Mouse (Mus musculus) midbrain, embryonic 15.5 days (tissue): Measurements from ENCODE around the gene Cldn18. TPM values are rescaled to one million over a fixed set of nuclear protein-coding genes. Genes with fewer than 3 reads are reported as not detected.

Experiments
- ATAC-seq: fragments of 200-750 bp; cut with Nextera tagmentation; replicated peaks from 2 replicates; pipeline ENCODE4 v1.8.0; 2017; ENCODE audit warnings: moderate TSS enrichment
- H3K27ac ChIP-seq: fragments of 300-500 bp; sonication (generic); 2 replicates; pipeline ENCODE4 v1.5.1; 2015; ENCODE audit warnings: mild to moderate bottlenecking, inconsistent platforms
- H3K27me3 ChIP-seq: fragments of 300-500 bp; sonication (generic); replicated peaks from 2 replicates; pipeline ENCODE4 v1.6.1; 2015; ENCODE audit warnings: inconsistent platforms
- H3K36me3 ChIP-seq: fragments of 300-500 bp; sonication (generic); replicated peaks from 2 replicates; pipeline ENCODE4 v1.6.1; 2015; ENCODE audit warnings: inconsistent platforms
- H3K4me1 ChIP-seq: fragments of 300-500 bp; sonication (generic); 2 replicates; pipeline ENCODE4 v1.6.1; 2015; ENCODE audit warnings: inconsistent platforms
- H3K4me2 ChIP-seq: fragments of 300-500 bp; sonication (generic); 2 replicates; pipeline ENCODE4 v1.6.1; 2015; ENCODE audit warnings: inconsistent platforms, mild to moderate bottlenecking, moderate library complexity
- H3K4me3 ChIP-seq: fragments of 300-500 bp; sonication (generic); 2 replicates; pipeline ENCODE4 v1.5.1; 2015; ENCODE audit warnings: mild to moderate bottlenecking, inconsistent platforms
- H3K9ac ChIP-seq: fragments of 300-500 bp; sonication (generic); 2 replicates; pipeline ENCODE4 v1.6.1; 2015; ENCODE audit warnings: mild to moderate bottlenecking, inconsistent platforms
- H3K9me3 ChIP-seq: fragments of 300-500 bp; sonication (generic); 2 replicates; pipeline ENCODE4 v1.6.1; 2016; ENCODE audit warnings: inconsistent platforms
- WGBS: fragments of 180-500 bp; shearing (Covaris S2); methylation state at CpG from one replicate; pipeline ENCODE4 v1.1.7; 2015; ENCODE audit warnings: mixed read lengths; 5-methylcytosine and 5-hydroxymethylcytosine counted together
- polyA plus RNA-seq: library from polyadenylated mRNA; unstranded; fragments of >200 nt; fragmentation: Nextera tagmentation; extraction: Ambion mirVana; gene quantifications from 2 replicates; pipeline ENCODE4 v1.2.1, GENCODE M21; 2015

The Cldn18 gene
- polyA plus RNA-seq, 1 experiment from 2014 or later, result not detected

DNA sequence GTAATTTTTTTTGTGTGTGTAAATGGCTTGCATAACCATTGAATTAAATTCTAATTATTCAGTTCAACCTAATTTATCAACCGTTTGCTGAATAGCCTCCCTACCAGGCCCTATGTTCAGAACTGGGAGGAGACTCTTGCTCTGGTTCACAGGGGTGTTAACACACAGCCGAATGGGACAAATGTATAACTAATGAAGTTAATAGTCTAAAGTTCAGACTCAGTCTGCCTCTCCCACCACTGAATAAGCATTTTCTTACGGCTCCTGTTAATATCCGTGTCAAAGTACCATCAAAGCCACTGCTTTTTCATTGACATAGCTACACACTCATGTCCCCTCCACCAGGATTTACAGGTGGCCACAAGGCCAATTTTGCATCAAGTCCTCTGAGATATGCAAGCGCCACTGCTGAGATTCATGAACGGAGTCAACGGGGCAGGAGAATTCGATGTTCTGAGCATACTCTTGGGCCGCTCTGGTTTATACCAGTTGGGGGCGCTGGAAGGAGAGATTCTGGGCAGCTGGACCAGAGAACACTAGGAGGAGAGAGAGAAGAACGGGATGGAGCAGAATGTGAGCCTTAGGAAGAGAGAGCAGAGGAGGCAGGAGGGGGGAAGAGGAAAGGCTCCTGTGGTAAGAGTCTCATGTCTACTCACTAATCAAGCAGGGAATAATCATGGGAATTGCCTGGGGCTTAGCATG, 9.5 kb downstream of the Cldn18 start:
- no peaks in the 10 kb centered on the region for H3K9me3 ChIP-seq
- no peak overlapping the region for H3K9ac ChIP-seq
- WGBS, result 71% methylated on average over 11 of the region's 11 CpGs
- H3K27me3 ChIP-seq, result no peaks in the 10 kb centered on the region
- no peak for ATAC-seq
- H3K36me3 ChIP-seq, result no peaks in the 10 kb centered on the region
- H3K4me3 ChIP-seq, result no peak overlapping the region
- H3K4me2 ChIP-seq, result no peak overlapping the region
- no peaks in the 10 kb centered on the region for H3K4me1 ChIP-seq
- no peak overlapping the region for H3K27ac ChIP-seq

- Histone ChIP-seq H3K27me3 (no peaks in the 10 kb centered on the region), H3K4me2 (no peak overlapping the region), H3K36me3 (no peaks in the 10 kb centered on the region), H3K9ac (no peak overlapping the region), H3K4me1 (no peaks in the 10 kb centered on the region), H3K27ac (no peak overlapping the region), H3K4me3 (no peak overlapping the region), H3K9me3 (no peaks in the 10 kb centered on the region)
- ATAC-seq, result no peak
- WGBS, result 95% methylated on average over 6 of the region's 6 CpGs
Observed at GRCm38 (mm10) chr9:99706264-99706663, 10.8 kb downstream of the Cldn18 start.

- ATAC-seq, result no peak
- Histone ChIP-seq H3K36me3 (no peaks in the 10 kb centered on the region), H3K4me2 (no peak overlapping the region), H3K9ac (no peak overlapping the region), H3K27ac (no peak overlapping the region), H3K27me3 (no peaks in the 10 kb centered on the region), H3K4me3 (no peak overlapping the region), H3K4me1 (no peaks in the 10 kb centered on the region), H3K9me3 (no peaks in the 10 kb centered on the region)
- 81% methylated on average over 6 of the region's 6 CpGs for WGBS
Observed at GRCm38 (mm10) chr9:99703711-99704110, 13.4 kb downstream of the Cldn18 start.

DNA sequence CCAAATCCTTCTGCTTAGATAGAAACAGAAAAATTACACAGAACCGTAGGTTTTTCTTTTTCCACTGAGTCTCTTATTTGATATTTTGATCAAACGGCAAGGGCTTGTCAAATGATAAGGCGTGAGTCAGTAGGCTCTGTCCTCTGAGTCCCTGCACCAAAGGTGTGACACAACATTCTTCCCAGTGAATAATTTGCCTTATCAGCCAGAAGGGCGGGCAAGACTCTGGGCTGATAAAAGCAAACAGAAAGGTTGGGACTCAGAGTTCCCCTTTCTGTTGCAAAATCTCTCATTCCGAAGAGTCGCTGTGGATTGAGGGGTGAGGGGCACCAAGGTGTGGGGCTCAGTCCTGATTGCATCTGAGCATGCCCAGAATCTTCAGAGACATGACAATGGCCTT, 14.9 kb downstream of the Cldn18 start:
- Histone ChIP-seq H3K27ac (no peak overlapping the region), H3K4me3 (no peak overlapping the region)
- 90% methylated on average over 6 of the region's 6 CpGs for WGBS

DNA sequence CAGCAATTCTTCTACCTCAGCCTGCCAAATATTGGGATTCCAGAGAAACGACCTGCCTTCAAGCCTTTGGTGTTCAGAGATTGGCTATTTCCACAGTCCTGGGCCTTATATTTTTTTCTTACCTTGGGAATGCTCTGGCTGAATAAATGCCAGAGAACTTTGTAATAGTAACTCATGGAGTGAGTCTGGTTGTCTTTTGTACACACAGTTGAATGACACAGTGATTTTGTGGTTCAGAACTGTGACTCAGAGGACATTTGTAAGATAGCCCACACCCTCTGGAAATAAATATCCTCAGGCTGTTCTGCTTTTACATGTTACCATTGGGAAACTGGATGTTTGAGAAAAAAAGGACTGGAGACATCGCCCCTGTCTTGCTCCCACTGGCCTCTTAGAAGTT, 15.9 kb downstream of the Cldn18 start:
- no peaks in the 10 kb centered on the region for H3K4me1 ChIP-seq
- no peaks in the 10 kb centered on the region for H3K27me3 ChIP-seq
- no peak overlapping the region for H3K9ac ChIP-seq
- WGBS, result 84% methylated on average over 2 of the region's 2 CpGs
- H3K4me2 ChIP-seq, result no peak overlapping the region
- no peak for ATAC-seq
- H3K9me3 ChIP-seq, result no peaks in the 10 kb centered on the region
- H3K36me3 ChIP-seq, result no peaks in the 10 kb centered on the region
- no peak overlapping the region for H3K27ac ChIP-seq
- H3K4me3 ChIP-seq, result no peak overlapping the region

More for the DNA sequence above, 14.9 kb downstream of the Cldn18 start:
- Histone ChIP-seq H3K4me2 (no peak overlapping the region), H3K36me3 (no peaks in the 10 kb centered on the region), H3K27me3 (no peaks in the 10 kb centered on the region), H3K4me1 (no peaks in the 10 kb centered on the region), H3K9me3 (no peaks in the 10 kb centered on the region), H3K9ac (no peak overlapping the region)
- no peak for ATAC-seq

DNA sequence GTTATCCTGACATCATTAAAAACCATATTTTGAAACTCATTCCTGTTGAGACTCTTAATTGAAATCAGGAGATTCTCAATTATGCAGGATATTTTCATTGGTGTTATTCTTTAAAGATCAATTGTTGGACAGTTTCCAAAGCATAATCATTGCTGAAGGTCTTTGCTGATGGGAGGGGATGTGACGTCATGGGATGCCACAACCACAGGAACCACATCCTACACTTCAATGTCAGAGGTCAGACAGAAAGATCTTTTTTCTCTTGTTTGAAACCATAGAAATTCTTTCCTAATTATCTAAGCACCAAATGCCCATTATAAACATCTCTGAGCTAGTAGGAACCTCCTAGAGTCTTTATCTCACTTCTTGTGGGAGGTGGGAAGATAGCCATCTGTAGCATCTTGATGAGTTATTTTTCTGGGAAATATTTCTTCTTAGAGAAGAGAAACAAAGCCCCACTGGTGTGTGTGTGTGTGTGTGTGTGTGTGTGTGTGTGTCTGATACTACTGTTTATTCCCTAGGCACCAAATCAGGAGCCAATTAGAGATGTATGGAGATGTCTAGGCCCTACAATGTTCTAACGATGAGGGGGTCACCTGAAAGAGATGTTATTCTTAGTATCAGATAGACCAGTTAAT, 17.2 kb downstream of the Cldn18 start:
- no peak overlapping the region for H3K4me2 ChIP-seq
- no peaks in the 10 kb centered on the region for H3K9me3 ChIP-seq
- H3K27ac ChIP-seq, result no peak overlapping the region
- no peak for ATAC-seq
- H3K9ac ChIP-seq, result no peak overlapping the region
- H3K27me3 ChIP-seq, result no peaks in the 10 kb centered on the region
- H3K36me3 ChIP-seq, result no peaks in the 10 kb centered on the region
- no peak overlapping the region for H3K4me3 ChIP-seq
- WGBS, result 86% methylated on average over 2 of the region's 2 CpGs
- H3K4me1 ChIP-seq, result no peaks in the 10 kb centered on the region

DNA sequence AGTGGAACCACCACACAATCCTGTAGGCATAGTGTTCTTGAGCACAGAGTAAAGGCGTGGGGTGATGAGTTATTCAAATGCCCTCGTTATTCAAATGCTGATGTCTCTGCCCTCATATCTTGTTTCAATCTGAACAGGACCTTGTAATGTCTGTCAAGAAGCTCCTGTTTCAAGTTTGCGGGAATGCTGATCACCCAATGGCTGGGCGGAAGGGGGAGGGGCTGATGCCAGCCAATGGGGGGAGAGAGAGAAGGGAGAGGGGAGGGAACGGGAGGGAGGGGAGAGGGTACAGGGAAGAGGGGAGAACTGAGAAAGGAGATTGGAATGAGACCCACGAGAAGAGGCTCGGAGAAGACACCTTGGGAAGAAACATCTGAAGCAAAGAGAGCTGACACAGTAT, 22.1 kb downstream of the Cldn18 start:
- no peak overlapping the region for H3K9ac ChIP-seq
- H3K36me3 ChIP-seq, result no peaks in the 10 kb centered on the region
- no peak overlapping the region for H3K27ac ChIP-seq
- H3K4me2 ChIP-seq, result no peak overlapping the region
- 63% methylated on average over 7 of the region's 7 CpGs for WGBS
- H3K4me3 ChIP-seq, result no peak overlapping the region
- no peaks in the 10 kb centered on the region for H3K27me3 ChIP-seq
- H3K9me3 ChIP-seq, result no peaks in the 10 kb centered on the region
- no peaks in the 10 kb centered on the region for H3K4me1 ChIP-seq
- ATAC-seq, result no peak

GRCm38 (mm10) chr9:99690386-99690785, 26.7 kb downstream of the Cldn18 start:
- Histone ChIP-seq H3K4me2 (no peak overlapping the region), H3K9ac (no peak overlapping the region), H3K4me3 (no peak overlapping the region), H3K27me3 (no peaks in the 10 kb centered on the region), H3K4me1 (peaks cover 2% of the 10 kb centered on the region; the same call in 1 of the 2 replicates), H3K9me3 (no peaks in the 10 kb centered on the region), H3K36me3 (no peaks in the 10 kb centered on the region), H3K27ac (no peak overlapping the region)
- WGBS, result 76% methylated on average over 7 of the region's 7 CpGs
- ATAC-seq, result no peak

DNA sequence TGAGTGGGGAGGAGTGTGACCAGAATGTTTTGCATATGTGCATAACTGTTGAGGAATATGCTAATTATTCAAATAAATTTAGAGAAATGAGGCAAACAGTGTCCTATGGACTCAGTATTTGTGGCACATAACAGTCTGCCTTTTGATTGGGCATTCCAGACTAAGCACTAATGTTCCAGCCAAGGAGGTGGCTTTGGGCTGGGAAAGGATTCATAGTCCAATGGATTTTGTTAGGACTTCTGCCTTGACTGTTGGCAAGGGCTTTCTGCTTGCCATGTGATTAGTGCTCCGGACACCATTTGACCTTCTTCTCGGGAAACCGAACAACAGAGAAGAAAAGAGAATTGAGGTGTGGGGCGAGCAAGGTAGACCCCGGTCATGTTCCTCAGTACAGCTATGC, 27.3 kb downstream of the Cldn18 start:
- no peak overlapping the region for H3K4me3 ChIP-seq
- no peaks in the 10 kb centered on the region for H3K27me3 ChIP-seq
- H3K4me1 ChIP-seq, result peaks cover 7% of the 10 kb centered on the region
- no peak for ATAC-seq
- H3K9me3 ChIP-seq, result no peaks in the 10 kb centered on the region
- H3K27ac ChIP-seq, result no peak overlapping the region
- WGBS, result 96% methylated on average over 5 of the region's 5 CpGs
- no peak overlapping the region for H3K4me2 ChIP-seq
- H3K36me3 ChIP-seq, result no peaks in the 10 kb centered on the region
- H3K9ac ChIP-seq, result no peak overlapping the region

GRCm38 (mm10) chr9:99685536-99686231, 31.4 kb downstream of the Cldn18 start:
- ATAC-seq, result no peak
- H3K9me3 ChIP-seq, result no peaks in the 10 kb centered on the region
- no peak overlapping the region for H3K9ac ChIP-seq
- H3K4me1 ChIP-seq, result peaks cover 9% of the 10 kb centered on the region
- peak overlapping the region; percentile 6 for H3K27ac ChIP-seq
- H3K4me2 ChIP-seq, result no peak overlapping the region
- H3K27me3 ChIP-seq, result no peaks in the 10 kb centered on the region
- 73% methylated on average over 5 of the region's 5 CpGs for WGBS
- no peaks in the 10 kb centered on the region for H3K36me3 ChIP-seq
- no peak overlapping the region for H3K4me3 ChIP-seq

GRCm38 (mm10) chr9:99685061-99685521, 32.0 kb downstream of the Cldn18 start:
- ATAC-seq, result no peak; the same call in 1 of the 2 replicates
- no peaks in the 10 kb centered on the region for H3K27me3 ChIP-seq
- peaks cover 9% of the 10 kb centered on the region for H3K4me1 ChIP-seq
- WGBS, result 60% methylated on average over 5 of the region's 5 CpGs
- H3K27ac ChIP-seq, result peak overlapping the region; percentile 17
- H3K9me3 ChIP-seq, result no peaks in the 10 kb centered on the region
- H3K9ac ChIP-seq, result no peak overlapping the region
- no peak overlapping the region for H3K4me2 ChIP-seq
- H3K4me3 ChIP-seq, result no peak overlapping the region
- no peaks in the 10 kb centered on the region for H3K36me3 ChIP-seq

DNA sequence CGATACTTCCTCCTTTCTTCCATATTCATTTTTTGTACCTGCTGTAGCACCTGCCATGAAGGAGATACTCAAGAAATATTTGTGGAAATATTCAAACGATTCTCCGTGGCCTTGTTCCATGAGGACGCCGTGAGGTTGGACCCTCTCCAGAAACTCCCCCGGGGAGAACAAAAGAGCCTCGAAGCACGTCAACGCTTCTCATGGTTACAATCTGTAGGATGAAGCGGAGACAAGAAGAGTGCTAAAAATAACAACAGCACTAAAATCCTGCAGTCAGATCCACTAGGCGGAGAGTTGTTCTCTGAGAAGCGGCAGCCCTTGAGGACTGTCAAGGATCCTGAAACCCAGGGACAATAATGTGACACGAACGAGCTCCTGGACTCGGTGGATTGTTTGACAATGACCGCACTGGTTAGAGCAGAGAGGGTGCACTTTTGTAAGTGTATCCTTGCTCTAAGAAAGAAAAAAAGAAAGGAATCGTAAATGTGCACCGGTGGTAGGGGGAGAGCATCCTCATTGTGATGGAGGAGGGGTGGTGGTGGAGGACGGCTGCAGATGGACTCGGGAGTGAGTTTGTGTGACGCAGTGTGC, 35.0 kb downstream of the Cldn18 start:
- H3K9ac ChIP-seq, result no peak overlapping the region
- H3K27ac ChIP-seq, result no peak overlapping the region
- no peaks in the 10 kb centered on the region for H3K36me3 ChIP-seq
- no peaks in the 10 kb centered on the region for H3K9me3 ChIP-seq
- no peak overlapping the region for H3K4me3 ChIP-seq
- no peaks in the 10 kb centered on the region for H3K27me3 ChIP-seq
- ATAC-seq, result no peak
- no peak overlapping the region for H3K4me2 ChIP-seq
- 72% methylated on average over 21 of the region's 21 CpGs for WGBS
- H3K4me1 ChIP-seq, result peaks cover 9% of the 10 kb centered on the region
